Mouse (Mus musculus) forebrain, embryonic 15.5 days (tissue): Measurements from ENCODE around the gene 1700008O03Rik. TPM values are rescaled to one million over a fixed set of nuclear protein-coding genes. Genes with fewer than 3 reads are reported as not detected.

Experiments used
- ATAC-seq: fragments of 200-750 bp; cut with Nextera tagmentation; replicated peaks from 2 replicates; pipeline ENCODE4 v1.8.0; 2017; ENCODE audit warnings: mild to moderate bottlenecking, moderate TSS enrichment, moderate library complexity
- H3K27ac ChIP-seq: fragments of 300-500 bp; sonication (generic); replicated peaks from 2 replicates; pipeline ENCODE4 v1.5.1; 2015; ENCODE audit warnings: mild to moderate bottlenecking, inconsistent platforms
- H3K27me3 ChIP-seq: fragments of 300-500 bp; sonication (generic); 2 replicates; pipeline ENCODE4 v1.6.1; 2015; ENCODE audit warnings: inconsistent platforms
- H3K36me3 ChIP-seq: fragments of 300-500 bp; sonication (generic); 2 replicates; pipeline ENCODE4 v1.6.1; 2015; ENCODE audit warnings: mild to moderate bottlenecking, inconsistent platforms
- H3K4me1 ChIP-seq: fragments of 300-500 bp; sonication (generic); 2 replicates; pipeline ENCODE4 v1.6.1; 2015; ENCODE audit warnings: inconsistent platforms
- H3K4me2 ChIP-seq: fragments of 300-500 bp; sonication (generic); replicated peaks from 2 replicates; pipeline ENCODE4 v1.6.1; 2015; ENCODE audit warnings: mild to moderate bottlenecking, inconsistent platforms
- H3K4me3 ChIP-seq: fragments of 300-500 bp; sonication (generic); 2 replicates; pipeline ENCODE4 v1.5.1; 2015; ENCODE audit warnings: mild to moderate bottlenecking, inconsistent platforms
- H3K9ac ChIP-seq: fragments of 300-500 bp; sonication (generic); replicated peaks from 2 replicates; pipeline ENCODE4 v1.6.1; 2015; ENCODE audit warnings: mild to moderate bottlenecking, inconsistent platforms
- H3K9me3 ChIP-seq: fragments of 300-500 bp; sonication (generic); 2 replicates; pipeline ENCODE4 v1.6.1; 2016; ENCODE audit warnings: inconsistent platforms
- WGBS: fragments of 180-500 bp; shearing (Covaris S2); methylation state at CpG from one replicate; pipeline ENCODE4 v1.1.7; 2015; ENCODE audit warnings: mixed read lengths; 5-methylcytosine and 5-hydroxymethylcytosine counted together
- polyA plus RNA-seq: library from polyadenylated mRNA; unstranded; fragments of >200 nt; fragmentation: Nextera tagmentation; extraction: Ambion mirVana; gene quantifications from 2 replicates; pipeline ENCODE4 v1.2.1, GENCODE M21; 2015

The 1700008O03Rik gene
- polyA plus RNA-seq, 1 experiment from 2014 or later: 1.4 TPM

DNA sequence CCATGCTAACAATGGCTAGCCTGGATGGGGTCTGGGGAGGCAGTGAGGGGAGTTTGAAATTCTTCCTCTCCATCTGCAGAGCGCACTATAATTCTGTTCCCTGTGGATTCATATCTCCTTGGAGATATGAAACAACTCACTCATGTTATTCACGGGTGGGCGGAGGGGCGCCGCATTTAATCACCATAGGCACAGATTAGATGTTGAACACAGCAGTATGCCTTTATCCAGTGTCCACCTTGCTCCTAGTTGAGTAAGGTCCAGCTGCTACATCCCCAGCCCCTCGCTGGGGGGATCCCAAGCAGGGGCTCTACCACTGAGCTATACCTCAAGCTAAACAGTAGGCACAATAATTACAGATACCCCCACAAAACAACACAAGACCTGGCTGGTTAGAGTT lies 30.2 kb downstream of the 1700008O03Rik start:
- no peak overlapping the region for H3K27ac ChIP-seq
- no peak overlapping the region for H3K9ac ChIP-seq
- H3K4me3 ChIP-seq: no peak overlapping the region
- H3K9me3 ChIP-seq: no peaks in the 10 kb centered on the region
- peaks cover 68% of the 10 kb centered on the region for H3K27me3 ChIP-seq
- no peak for ATAC-seq
- WGBS: 45% methylated on average over 6 of the region's 6 CpGs
- no peak overlapping the region for H3K4me2 ChIP-seq
- H3K36me3 ChIP-seq: 0 out of 2 replicates have a peak, but pooled peaks cover 4% of the 10 kb centered on the region
- H3K4me1 ChIP-seq: peaks cover 65% of the 10 kb centered on the region

- Histone ChIP-seq H3K27ac (no peak overlapping the region), H3K4me1 (peaks cover 52% of the 10 kb centered on the region), H3K4me2 (no peak overlapping the region), H3K36me3 (peaks cover 9% of the 10 kb centered on the region; the same call in 1 of the 2 replicates), H3K9ac (no peak overlapping the region), H3K9me3 (no peaks in the 10 kb centered on the region), H3K27me3 (peaks cover 78% of the 10 kb centered on the region), H3K4me3 (peak overlapping the region; percentile 14; the same call in 1 of the 2 replicates)
- 1% methylated on average over 35 of the region's 35 CpGs for WGBS
- no peak for ATAC-seq
Measured at GRCm38 (mm10) chr7:44353601-44354340, 31.8 kb downstream of the 1700008O03Rik start.

DNA sequence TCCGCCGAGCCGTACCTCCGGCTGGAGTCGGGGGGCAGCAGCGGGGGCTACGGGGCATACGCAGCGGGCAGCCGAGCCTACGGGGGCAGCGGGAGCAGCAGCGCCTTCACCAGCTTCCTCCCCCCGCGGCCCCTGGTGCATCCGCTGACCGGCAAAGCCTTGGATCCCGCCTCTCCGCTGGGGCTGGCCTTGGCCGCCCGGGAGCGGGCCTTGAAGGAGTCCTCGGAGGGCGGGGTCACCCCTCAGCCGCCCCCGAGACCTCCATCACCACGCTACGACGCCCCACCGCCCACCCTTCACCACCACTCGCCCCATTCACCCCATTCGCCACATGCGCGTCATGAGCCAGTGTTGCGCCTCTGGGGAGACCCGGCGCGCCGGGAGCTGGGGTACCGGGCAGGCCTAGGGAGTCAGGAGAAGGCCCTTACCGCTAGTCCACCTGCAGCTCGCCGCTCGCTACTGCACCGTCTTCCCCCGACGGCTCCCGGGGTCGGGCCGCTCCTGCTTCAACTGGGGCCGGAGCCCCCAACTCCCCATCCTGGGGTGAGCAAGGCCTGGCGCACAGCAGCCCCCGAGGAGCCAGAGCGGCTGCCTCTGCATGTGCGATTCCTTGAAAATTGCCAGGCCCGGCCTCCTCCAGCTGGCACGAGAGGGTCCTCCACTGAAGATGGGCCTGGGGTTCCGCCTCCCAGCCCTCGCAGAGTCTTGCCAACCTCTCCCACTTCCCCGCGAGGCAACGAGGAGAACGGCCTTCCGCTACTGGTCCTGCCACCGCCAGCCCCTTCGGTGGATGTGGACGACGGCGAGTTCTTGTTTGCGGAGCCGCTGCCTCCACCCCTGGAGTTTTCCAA lies 32.6 kb downstream of the 1700008O03Rik start:
- ATAC-seq: no peak
- Histone ChIP-seq H3K27ac (no peak overlapping the region), H3K36me3 (peaks cover 9% of the 10 kb centered on the region; the same call in 1 of the 2 replicates), H3K4me3 (peak overlapping the region; percentile 14), H3K4me1 (peaks cover 47% of the 10 kb centered on the region), H3K9me3 (no peaks in the 10 kb centered on the region), H3K4me2 (peak overlapping the region; percentile 14; the same call in 1 of the 2 replicates), H3K27me3 (peaks cover 74% of the 10 kb centered on the region), H3K9ac (no peak overlapping the region)
- 3% methylated on average over 69 of the region's 71 CpGs for WGBS

- Histone ChIP-seq H3K27ac (no peak overlapping the region), H3K4me3 (peak overlapping the region; percentile 23; the same call in 1 of the 2 replicates), H3K27me3 (peaks cover 68% of the 10 kb centered on the region), H3K4me1 (peaks cover 39% of the 10 kb centered on the region), H3K4me2 (no peak overlapping the region), H3K36me3 (peaks cover 8% of the 10 kb centered on the region; the same call in 1 of the 2 replicates), H3K9me3 (no peaks in the 10 kb centered on the region), H3K9ac (no peak overlapping the region)
- ATAC-seq: no peak; the same call in 1 of the 2 replicates
- 5% methylated on average over 71 of the region's 71 CpGs for WGBS
Measured at GRCm38 (mm10) chr7:44351881-44352749, 33.5 kb downstream of the 1700008O03Rik start.

- Histone ChIP-seq H3K9me3 (no peaks in the 10 kb centered on the region), H3K4me1 (peaks cover 34% of the 10 kb centered on the region), H3K4me3 (peak overlapping the region; percentile 23), H3K4me2 (peak overlapping the region; percentile 47), H3K27ac (0 out of 2 replicates have a peak overlapping the region, but pooled peaks have one; percentile 5), H3K36me3 (peaks cover 12% of the 10 kb centered on the region), H3K9ac (peak overlapping the region; percentile 33), H3K27me3 (peaks cover 60% of the 10 kb centered on the region)
- ATAC-seq: peak; percentile 57
- WGBS: 3% methylated on average over 25 of the region's 25 CpGs
Measured at GRCm38 (mm10) chr7:44350957-44351711, 34.5 kb downstream of the 1700008O03Rik start.

- H3K4me2 ChIP-seq: no peak overlapping the region
- no peak overlapping the region for H3K4me3 ChIP-seq
- H3K9ac ChIP-seq: no peak overlapping the region
- no peak for ATAC-seq
- H3K9me3 ChIP-seq: no peaks in the 10 kb centered on the region
- H3K27ac ChIP-seq: no peak overlapping the region
- H3K36me3 ChIP-seq: peaks cover 28% of the 10 kb centered on the region
- H3K27me3 ChIP-seq: peaks cover 39% of the 10 kb centered on the region
- WGBS: 31% methylated on average over 3 of the region's 3 CpGs
- H3K4me1 ChIP-seq: peaks cover 34% of the 10 kb centered on the region
Measured at GRCm38 (mm10) chr7:44349043-44349442, 36.6 kb downstream of the 1700008O03Rik start.

DNA sequence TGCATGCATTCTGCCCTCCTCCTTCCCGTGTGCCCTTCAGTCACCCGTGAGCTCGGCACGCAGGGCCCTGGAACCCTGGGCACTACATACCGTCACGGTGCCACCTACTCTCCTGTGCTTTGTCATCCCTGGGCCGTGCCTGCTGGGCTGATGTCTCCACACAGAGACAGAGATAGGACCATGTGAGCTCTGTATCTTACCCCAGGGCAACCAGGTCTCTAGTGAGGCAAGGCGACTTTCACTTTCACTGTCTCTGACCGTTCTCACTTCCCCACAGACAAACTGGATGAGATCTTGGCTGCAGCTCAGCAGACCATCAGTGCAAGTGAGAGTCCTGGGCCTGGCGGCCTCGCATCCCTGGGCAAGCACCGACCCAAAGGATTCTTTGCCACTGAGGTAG lies 41.0 kb downstream of the 1700008O03Rik start:
- Histone ChIP-seq H3K4me1 (no peaks in the 10 kb centered on the region), H3K9ac (no peak overlapping the region), H3K27me3 (peaks cover 3% of the 10 kb centered on the region), H3K4me3 (no peak overlapping the region), H3K36me3 (peaks cover 36% of the 10 kb centered on the region), H3K27ac (no peak overlapping the region), H3K9me3 (no peaks in the 10 kb centered on the region), H3K4me2 (no peak overlapping the region)
- ATAC-seq: no peak
- WGBS: 79% methylated on average over 12 of the region's 12 CpGs

- H3K4me2 ChIP-seq: no peak overlapping the region
- 30% methylated on average over 11 of the region's 11 CpGs for WGBS
Measured at GRCm38 (mm10) chr7:44343459-44344015, 42.1 kb downstream of the 1700008O03Rik start.

GRCm38 (mm10) chr7:44341714-44342113 lies 43.9 kb downstream of the 1700008O03Rik start:
- Histone ChIP-seq H3K4me2 (no peak overlapping the region), H3K27ac (no peak overlapping the region), H3K4me1 (peaks cover 12% of the 10 kb centered on the region), H3K4me3 (no peak overlapping the region), H3K27me3 (peaks cover 19% of the 10 kb centered on the region), H3K36me3 (peaks cover 34% of the 10 kb centered on the region), H3K9me3 (no peaks in the 10 kb centered on the region), H3K9ac (no peak overlapping the region)
- no peak for ATAC-seq
- WGBS: 72% methylated on average over 5 of the region's 5 CpGs

More at GRCm38 (mm10) chr7:44343459-44344015, 42.1 kb downstream of the 1700008O03Rik start:
- ATAC-seq: no peak
- Histone ChIP-seq H3K4me1 (no peaks in the 10 kb centered on the region), H3K36me3 (peaks cover 36% of the 10 kb centered on the region), H3K27me3 (0 out of 2 replicates have a peak, but pooled peaks cover under 1% of the 10 kb centered on the region), H3K27ac (no peak overlapping the region), H3K4me3 (no peak overlapping the region), H3K9me3 (no peaks in the 10 kb centered on the region), H3K9ac (no peak overlapping the region)

- Histone ChIP-seq H3K4me2 (no peak overlapping the region), H3K9me3 (no peaks in the 10 kb centered on the region), H3K9ac (no peak overlapping the region), H3K27me3 (peaks cover 23% of the 10 kb centered on the region), H3K4me3 (no peak overlapping the region), H3K4me1 (peaks cover 14% of the 10 kb centered on the region), H3K36me3 (peaks cover 29% of the 10 kb centered on the region), H3K27ac (no peak overlapping the region)
- ATAC-seq: no peak
- WGBS: 92% methylated on average over 10 of the region's 10 CpGs
Measured at GRCm38 (mm10) chr7:44341119-44341518, 44.5 kb downstream of the 1700008O03Rik start.
